Mouse (Mus musculus) bone marrow macrophage, adult 2 months (primary cell): ENCODE measurements around the gene Kcnk5. TPM values are rescaled to one million over a fixed set of nuclear protein-coding genes. Genes with fewer than 3 reads are reported as not detected.

Experiments used
- H3K27ac ChIP-seq: 2 replicates; pipeline ENCODE4 v1.5.1; 2012; ENCODE audit warnings: low read depth, low read length; ENCODE audit not compliant: insufficient read depth
- H3K4me1 ChIP-seq: 2 replicates; pipeline ENCODE4 v1.6.1; 2012; ENCODE audit warnings: low read length; ENCODE audit not compliant: control insufficient read depth, insufficient read depth
- H3K4me3 ChIP-seq: 2 replicates; pipeline ENCODE4 v1.5.1; 2012; ENCODE audit warnings: mild to moderate bottlenecking, low read length, moderate library complexity; ENCODE audit not compliant: insufficient read depth
- CTCF ChIP-seq: IDR thresholded peaks from 2 replicates; pipeline ENCODE4 v1.5.1; 2012; ENCODE audit warnings: low read depth, mild to moderate bottlenecking, low read length, moderate library complexity
- POLR2A ChIP-seq: IDR thresholded peaks from 2 replicates; pipeline ENCODE4 v1.6.1; 2012; ENCODE audit warnings: mild to moderate bottlenecking, low read depth, low read length, borderline replicate concordance
- polyA plus RNA-seq: library from polyadenylated mRNA; stranded (reverse); fragments of >200 nt; gene quantifications from 2 replicates; pipeline ENCODE4 v1.2.4, GENCODE M21; 2012; ENCODE audit not compliant: missing spikeins, insufficient read depth, insufficient read length

Kcnk5 gene
- polyA plus RNA-seq, 1 experiment = 0.16 TPM

- Histone ChIP-seq H3K27ac (no peak overlapping the region), H3K4me3 (no peak overlapping the region), H3K4me1 (no peaks in the 10 kb centered on the region)
- TF ChIP-seq POLR2A (no peak), CTCF (no peak)
These were observed 25.9 kb downstream of the Kcnk5 start for GRCm38 (mm10) chr14:20155718-20156117.

- H3K4me1 ChIP-seq = no peaks in the 10 kb centered on the region
- no peak overlapping the region for H3K4me3 ChIP-seq
- TF ChIP-seq POLR2A (no peak), CTCF (no peak)
- H3K27ac ChIP-seq = no peak overlapping the region
These were observed 26.7 kb downstream of the Kcnk5 start for GRCm38 (mm10) chr14:20154937-20155336.

DNA sequence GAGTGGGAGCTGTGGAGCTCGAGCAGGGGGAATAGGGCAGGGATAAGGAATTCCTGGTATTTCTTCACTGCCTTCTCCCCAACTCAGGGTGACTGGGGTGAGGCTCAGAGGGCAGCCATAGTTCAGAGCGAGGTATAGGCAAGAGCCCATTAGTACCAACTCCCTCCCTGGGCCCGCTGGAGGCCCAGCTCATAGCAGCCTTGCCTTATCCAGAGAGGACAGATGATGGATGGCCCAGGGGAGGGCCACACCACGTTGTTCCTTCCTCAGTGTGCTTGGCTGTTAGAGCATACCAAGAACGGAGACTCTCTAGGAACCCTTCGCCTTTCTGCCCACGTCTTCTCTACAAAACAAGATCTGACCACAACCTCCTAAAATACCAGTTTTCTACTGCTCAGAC lies 27.4 kb downstream of the Kcnk5 start:
- no peak overlapping the region for H3K4me3 ChIP-seq
- no peak for TF ChIP-seq CTCF
- no peak for TF ChIP-seq POLR2A

GRCm38 (mm10) chr14:20149127-20150080 lies 32.2 kb downstream of the Kcnk5 start:
- Histone ChIP-seq H3K27ac (no peak overlapping the region), H3K4me3 (no peak overlapping the region), H3K4me1 (no peaks in the 10 kb centered on the region)
- TF ChIP-seq CTCF = no peak
- TF ChIP-seq POLR2A = no peak

More for the DNA sequence above, 27.4 kb downstream of the Kcnk5 start:
- Histone ChIP-seq H3K4me1 (no peaks in the 10 kb centered on the region), H3K27ac (no peak overlapping the region)

- Histone ChIP-seq H3K27ac (no peak overlapping the region), H3K4me1 (no peaks in the 10 kb centered on the region), H3K4me3 (no peak overlapping the region)
- no peak for TF ChIP-seq CTCF
- TF ChIP-seq POLR2A = no peak
These were observed 33.1 kb downstream of the Kcnk5 start for GRCm38 (mm10) chr14:20148514-20148913.

- Histone ChIP-seq H3K27ac (no peak overlapping the region), H3K4me3 (no peak overlapping the region), H3K4me1 (no peaks in the 10 kb centered on the region)
- TF ChIP-seq CTCF (no peak), POLR2A (no peak)
These were observed 33.8 kb downstream of the Kcnk5 start for GRCm38 (mm10) chr14:20147854-20148253.

GRCm38 (mm10) chr14:20144093-20144492 lies 37.5 kb downstream of the Kcnk5 start:
- TF ChIP-seq CTCF (no peak), POLR2A (no peak)
- Histone ChIP-seq H3K4me3 (no peak overlapping the region), H3K27ac (no peak overlapping the region), H3K4me1 (no peaks in the 10 kb centered on the region)

DNA sequence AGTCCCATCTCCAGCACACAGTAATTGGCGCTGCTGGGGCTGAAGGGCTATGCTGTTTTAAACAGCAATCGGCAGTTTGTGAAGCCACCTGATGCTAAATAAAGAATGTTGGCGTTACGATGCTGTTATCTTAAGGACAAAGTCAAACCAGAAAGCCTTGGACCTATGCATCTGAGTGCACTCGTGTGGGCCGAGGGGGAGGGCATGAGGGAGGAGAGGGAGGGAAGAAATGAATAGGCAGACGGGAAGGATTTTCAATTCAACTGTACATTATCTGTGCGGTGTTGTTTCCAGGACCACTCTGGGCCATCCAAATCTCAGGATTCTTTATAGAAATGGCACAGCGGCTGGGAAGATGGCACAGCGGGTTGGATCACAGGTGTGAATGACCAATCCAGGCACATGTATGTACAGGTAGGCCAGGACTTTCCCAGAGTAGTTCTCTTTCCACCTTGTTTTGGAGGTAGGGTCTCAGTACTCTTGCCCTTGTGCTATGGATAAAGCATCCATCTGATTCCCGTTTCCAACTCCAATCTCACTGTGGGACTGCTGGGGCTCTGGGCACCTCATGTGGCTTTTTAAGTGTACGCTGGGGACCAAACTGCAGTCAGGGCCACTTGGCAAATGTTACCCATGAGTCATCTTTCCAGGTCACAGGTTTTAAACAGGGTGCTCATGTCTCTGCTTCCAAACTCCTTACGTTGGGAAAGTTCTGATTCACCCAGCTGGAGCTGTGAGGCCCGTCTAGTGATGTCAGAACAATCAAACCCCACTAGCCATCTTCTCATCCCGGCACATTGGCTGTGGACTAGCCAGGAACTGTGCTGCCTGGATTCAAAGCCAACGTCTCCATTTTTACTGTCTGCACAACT lies 42.9 kb downstream of the Kcnk5 start, which contains the start of gene Saysd1:
Gene Saysd1, minus strand, starts transcription at position 51 of the 872 bp plus-strand sequence.
- no peak within 1 kb of the TSS for H3K4me3 ChIP-seq
- no peak for TF ChIP-seq CTCF
- no peak for TF ChIP-seq POLR2A
- no peaks in the 10 kb centered on the region for H3K4me1 ChIP-seq
- no peak within 1 kb of the TSS for H3K27ac ChIP-seq

GRCm38 (mm10) chr14:20134965-20135671 lies 46.5 kb downstream of the Kcnk5 start:
- TF ChIP-seq POLR2A = no peak
- no peak for TF ChIP-seq CTCF
- H3K4me3 ChIP-seq = no peak overlapping the region
- H3K27ac ChIP-seq = no peak overlapping the region
- H3K4me1 ChIP-seq = no peaks in the 10 kb centered on the region
